Mouse (Mus musculus) heart, adult 2 months (tissue): Measurements from ENCODE around the gene Sbk1.

ENCODE experiments used
- CTCF ChIP-seq: fragments of 200-600 bp; IDR thresholded peaks from 2 replicates; pipeline ENCODE4 v1.8.1; 2022; ENCODE audit warnings: antibody characterized with exemption, mild to moderate bottlenecking, moderate library complexity
- EP300 ChIP-seq: fragments of 200-500 bp; IDR thresholded peaks from 2 replicates; pipeline ENCODE4 v1.6.1; 2011; ENCODE audit warnings: low read depth, low read length, control low read depth; ENCODE audit not compliant: insufficient read depth
- POLR2A ChIP-seq: fragments of 200-500 bp; IDR thresholded peaks from 2 replicates; pipeline ENCODE4 v1.6.1; 2011; ENCODE audit warnings: mild to moderate bottlenecking, low read depth, low read length, control low read depth; ENCODE audit not compliant: insufficient read depth

- TF ChIP-seq EP300 (no peak), POLR2A (no peak), CTCF (no peak)
Observed at GRCm38 (mm10) chr7:126232345-126233071, 39.9 kb upstream of the Sbk1 start.
